Mouse (Mus musculus) stomach, embryonic 15.5 days (tissue): Measurements from ENCODE around the gene Apoh. TPM values are rescaled to one million over a fixed set of nuclear protein-coding genes. Genes with fewer than 3 reads are reported as not detected.
A peak's percentile ranks its signal among the peaks of the same experiment; 100 is the strongest.

ENCODE experiments used
- ATAC-seq: fragments of 200-750 bp; cut with Nextera tagmentation; 2 replicates; pipeline ENCODE4 v1.8.0; 2017; ENCODE audit warnings: low read depth, moderate number of reproducible peaks, moderate TSS enrichment; ENCODE audit not compliant: insufficient read depth, low FRiP score
- H3K27ac ChIP-seq: fragments of 300-500 bp; sonication (generic); 2 replicates; pipeline ENCODE4 v1.5.1; 2015; ENCODE audit warnings: mild to moderate bottlenecking, inconsistent platforms
- H3K27me3 ChIP-seq: fragments of 300-500 bp; sonication (generic); replicated peaks from 2 replicates; pipeline ENCODE4 v1.6.1; 2015; ENCODE audit warnings: inconsistent platforms
- H3K36me3 ChIP-seq: fragments of 300-500 bp; sonication (generic); 2 replicates; pipeline ENCODE4 v1.6.1; 2015; ENCODE audit warnings: inconsistent platforms
- H3K4me1 ChIP-seq: fragments of 300-500 bp; sonication (generic); 2 replicates; pipeline ENCODE4 v1.6.1; 2015; ENCODE audit warnings: inconsistent platforms
- H3K4me2 ChIP-seq: fragments of 300-500 bp; sonication (generic); 2 replicates; pipeline ENCODE4 v1.6.1; 2015; ENCODE audit warnings: mild to moderate bottlenecking, inconsistent platforms
- H3K4me3 ChIP-seq: fragments of 300-500 bp; sonication (generic); replicated peaks from 2 replicates; pipeline ENCODE4 v1.5.1; 2015; ENCODE audit warnings: inconsistent platforms
- H3K9ac ChIP-seq: fragments of 300-500 bp; sonication (generic); 2 replicates; pipeline ENCODE4 v1.6.1; 2015; ENCODE audit warnings: inconsistent platforms
- H3K9me3 ChIP-seq: fragments of 300-500 bp; sonication (generic); 2 replicates; pipeline ENCODE4 v1.6.1; 2016; ENCODE audit warnings: inconsistent platforms
- WGBS: fragments of 180-500 bp; shearing (Covaris S2); methylation state at CpG from one replicate; pipeline ENCODE4 v1.1.7; 2015; 5-methylcytosine and 5-hydroxymethylcytosine counted together
- polyA plus RNA-seq: library from polyadenylated mRNA; unstranded; fragments of >200 nt; fragmentation: Nextera tagmentation; extraction: Ambion mirVana; gene quantifications from 2 replicates; pipeline ENCODE4 v1.2.1, GENCODE M21; 2015

Apoh gene
- polyA plus RNA-seq, 1 experiment from 2014 or later: 29.2 TPM

DNA sequence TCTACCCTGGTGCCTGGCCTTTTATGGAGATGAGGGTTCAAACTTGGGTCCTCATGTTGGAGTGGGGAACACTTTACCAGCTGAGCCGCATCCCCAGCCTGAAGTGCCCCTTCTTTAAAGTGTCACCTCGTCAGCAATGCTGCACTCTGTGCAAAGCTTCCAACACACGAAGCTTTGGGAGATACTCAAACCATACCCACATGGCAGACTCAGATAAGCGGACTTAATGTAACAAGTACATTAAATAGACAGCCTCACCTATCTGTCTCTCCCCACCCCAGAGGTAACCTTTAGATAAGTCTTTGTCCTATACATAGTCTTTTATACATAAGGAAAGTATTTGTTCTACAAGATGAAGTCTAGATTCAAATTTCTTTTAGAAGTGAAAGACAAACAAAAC, 17.8 kb downstream of the Apoh start:
- H3K4me2 ChIP-seq: no peak overlapping the region
- peaks cover 15% of the 10 kb centered on the region for H3K4me1 ChIP-seq
- ATAC-seq: no peak
- H3K36me3 ChIP-seq: no peaks in the 10 kb centered on the region
- no peaks in the 10 kb centered on the region for H3K27me3 ChIP-seq
- WGBS: 71% methylated on average over 4 of the region's 4 CpGs
- H3K9me3 ChIP-seq: no peaks in the 10 kb centered on the region
- no peak overlapping the region for H3K9ac ChIP-seq
- H3K4me3 ChIP-seq: no peak overlapping the region
- no peak overlapping the region for H3K27ac ChIP-seq

DNA sequence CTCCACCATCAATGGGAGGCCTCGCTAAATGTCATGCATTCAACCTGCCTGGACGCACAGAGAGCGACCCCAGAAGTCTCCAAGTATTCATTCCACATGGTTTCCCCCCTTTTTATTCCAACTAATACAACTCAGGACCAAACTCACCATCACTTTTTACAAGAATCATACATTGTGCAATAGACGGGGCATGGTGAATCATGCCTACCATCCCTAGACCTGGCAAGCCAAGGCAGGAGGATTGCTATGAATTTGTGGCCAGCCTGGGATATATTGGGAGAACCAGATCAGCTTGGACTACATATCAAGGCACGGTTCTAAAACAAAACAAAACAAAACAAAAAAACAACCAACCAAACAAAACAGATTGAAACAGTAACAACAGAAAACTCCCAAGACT, 19.8 kb downstream of the Apoh start:
- WGBS: 92% methylated on average over 5 of the region's 5 CpGs
- no peak overlapping the region for H3K4me3 ChIP-seq
- H3K27ac ChIP-seq: no peak overlapping the region
- no peaks in the 10 kb centered on the region for H3K27me3 ChIP-seq
- H3K4me1 ChIP-seq: peaks cover 15% of the 10 kb centered on the region
- no peaks in the 10 kb centered on the region for H3K9me3 ChIP-seq
- no peak overlapping the region for H3K9ac ChIP-seq
- H3K36me3 ChIP-seq: no peaks in the 10 kb centered on the region
- H3K4me2 ChIP-seq: no peak overlapping the region
- no peak for ATAC-seq

DNA sequence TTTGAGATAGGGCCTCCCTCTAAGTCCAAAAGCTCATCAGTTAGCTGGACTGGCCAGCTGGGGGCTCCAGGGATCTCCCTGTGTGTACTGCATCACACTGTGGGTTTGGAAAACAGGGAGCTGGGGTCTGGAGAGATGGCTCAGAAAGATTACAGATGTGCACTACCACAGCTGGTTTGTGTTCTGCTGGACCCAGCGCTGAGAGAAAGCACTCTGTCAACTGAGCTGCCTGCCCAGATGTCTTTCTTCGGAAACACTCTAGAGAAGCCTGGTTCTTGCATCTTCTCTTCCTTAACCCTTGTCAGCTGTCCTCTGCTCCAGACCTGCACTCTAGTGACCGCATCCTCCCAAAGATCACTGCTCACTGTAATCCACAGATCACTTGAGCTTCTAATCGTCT, 20.8 kb downstream of the Apoh start:
- Histone ChIP-seq H3K36me3 (no peaks in the 10 kb centered on the region), H3K27me3 (no peaks in the 10 kb centered on the region), H3K27ac (no peak overlapping the region), H3K9me3 (no peaks in the 10 kb centered on the region), H3K4me2 (no peak overlapping the region), H3K9ac (no peak overlapping the region), H3K4me3 (no peak overlapping the region), H3K4me1 (peaks cover 15% of the 10 kb centered on the region)
- ATAC-seq: peak; percentile 33; the same call in 1 of the 2 replicates
- WGBS: 53% methylated on average over 4 of the region's 4 CpGs

DNA sequence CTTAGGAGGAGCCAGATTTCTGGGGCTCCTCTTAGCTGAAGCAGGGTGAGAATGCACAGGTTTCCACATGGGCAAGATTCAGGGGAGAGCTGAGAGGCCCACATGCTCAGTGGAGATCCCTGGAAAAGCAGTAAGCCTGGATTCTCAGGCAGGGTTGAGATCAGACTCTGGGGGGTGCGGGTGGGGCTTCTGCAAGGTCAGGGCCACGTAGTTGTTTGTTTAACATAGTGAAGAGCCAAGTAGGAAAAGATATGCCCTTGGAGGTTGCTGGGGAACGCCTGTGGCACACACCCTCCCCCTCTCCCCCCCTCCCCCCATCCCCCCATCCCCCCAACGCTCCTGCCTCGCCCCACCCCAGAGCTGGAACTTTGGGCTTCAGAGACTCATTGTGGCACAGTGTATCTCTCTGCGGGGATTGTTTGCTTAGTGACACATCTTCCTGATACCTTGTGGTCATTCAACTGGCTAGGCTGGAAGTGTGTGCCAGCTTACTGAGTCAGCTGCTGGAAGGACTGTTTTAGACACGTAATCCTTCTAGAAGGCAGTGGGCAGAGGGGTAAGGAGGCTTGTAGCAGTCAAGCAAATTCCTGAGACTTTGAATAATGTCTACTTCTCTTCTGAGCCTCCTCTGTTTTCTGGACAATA, 21.9 kb downstream of the Apoh start:
- H3K9me3 ChIP-seq: no peaks in the 10 kb centered on the region
- peak; percentile 85 for ATAC-seq
- H3K4me2 ChIP-seq: no peak overlapping the region
- H3K27me3 ChIP-seq: no peaks in the 10 kb centered on the region
- no peak overlapping the region for H3K27ac ChIP-seq
- WGBS: 32% methylated on average over 6 of the region's 7 CpGs
- no peak overlapping the region for H3K4me3 ChIP-seq
- peaks cover 15% of the 10 kb centered on the region for H3K4me1 ChIP-seq
- H3K36me3 ChIP-seq: no peaks in the 10 kb centered on the region
- H3K9ac ChIP-seq: no peak overlapping the region

DNA sequence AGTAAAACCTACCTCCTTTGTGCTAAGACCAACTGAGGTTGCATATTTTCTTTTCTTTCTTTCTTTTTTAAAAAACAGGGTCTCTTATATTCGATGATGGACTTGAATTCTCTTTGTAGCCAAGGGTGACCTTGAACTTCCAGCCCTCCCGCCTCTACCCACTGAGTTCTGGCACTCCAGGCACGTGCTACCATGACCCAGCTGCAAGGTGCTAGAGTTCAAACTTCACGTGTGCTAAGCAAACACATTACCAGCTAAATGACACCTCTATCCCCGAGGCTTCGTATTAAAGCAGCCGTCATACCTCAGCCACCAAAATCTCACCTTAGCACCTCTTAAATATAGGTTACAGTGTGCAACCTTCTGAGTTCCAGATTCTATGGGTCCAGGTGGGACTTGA, 22.4 kb downstream of the Apoh start:
- WGBS: 54% methylated on average over 7 of the region's 7 CpGs
- no peak overlapping the region for H3K9ac ChIP-seq
- no peak for ATAC-seq

DNA sequence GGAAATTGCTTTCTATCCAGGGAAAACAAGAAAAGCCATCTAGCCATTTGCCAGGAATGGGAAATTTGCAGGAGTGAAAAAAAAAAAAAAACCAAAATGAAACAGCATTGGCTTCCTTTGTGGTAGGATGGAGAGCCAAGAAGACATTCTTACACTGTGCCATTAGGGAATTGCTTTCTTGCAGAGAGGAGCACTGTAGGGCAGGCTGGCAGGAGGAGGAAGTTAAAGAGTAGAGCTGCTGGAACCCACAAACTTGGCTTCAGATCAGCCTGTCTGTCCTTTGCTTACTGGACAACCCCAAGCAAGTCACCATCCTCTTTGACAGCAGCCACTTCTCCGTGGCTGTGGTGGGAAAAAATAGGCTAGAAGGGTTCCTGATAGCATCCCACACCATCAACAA, 23.9 kb downstream of the Apoh start:
- no peak overlapping the region for H3K9ac ChIP-seq
- WGBS: 64% methylated on average over 1 of the region's 1 CpGs
- no peak for ATAC-seq
- peaks cover 15% of the 10 kb centered on the region for H3K4me1 ChIP-seq
- H3K9me3 ChIP-seq: no peaks in the 10 kb centered on the region
- H3K27me3 ChIP-seq: no peaks in the 10 kb centered on the region
- H3K27ac ChIP-seq: no peak overlapping the region
- H3K4me3 ChIP-seq: no peak overlapping the region
- no peak overlapping the region for H3K4me2 ChIP-seq
- no peaks in the 10 kb centered on the region for H3K36me3 ChIP-seq

More for the DNA sequence above, 22.4 kb downstream of the Apoh start:
- H3K4me2 ChIP-seq: no peak overlapping the region
- peaks cover 15% of the 10 kb centered on the region for H3K4me1 ChIP-seq
- no peaks in the 10 kb centered on the region for H3K9me3 ChIP-seq
- no peaks in the 10 kb centered on the region for H3K27me3 ChIP-seq
- H3K27ac ChIP-seq: no peak overlapping the region
- H3K4me3 ChIP-seq: no peak overlapping the region
- H3K36me3 ChIP-seq: no peaks in the 10 kb centered on the region

DNA sequence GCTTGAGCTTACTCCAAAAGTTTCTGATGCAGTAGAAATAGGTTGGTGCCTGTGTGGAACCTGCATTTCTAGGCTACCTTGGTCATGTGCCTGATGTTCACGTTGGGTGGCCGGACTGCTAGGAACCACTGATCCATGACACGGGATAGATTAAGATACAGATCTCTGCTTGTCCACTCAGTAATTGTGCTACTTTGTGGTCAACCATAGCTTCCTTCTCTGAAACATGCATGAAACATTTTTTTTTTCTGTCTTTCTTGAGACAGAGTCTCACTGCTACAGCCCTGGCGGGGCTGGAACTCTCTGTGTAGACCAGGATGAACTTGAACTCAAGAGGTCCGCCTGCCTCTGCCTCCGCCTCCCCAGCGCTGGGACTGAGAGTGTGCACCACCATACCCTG, 33.7 kb downstream of the Apoh start:
- Histone ChIP-seq H3K4me1 (0 out of 2 replicates have a peak, but pooled peaks cover 4% of the 10 kb centered on the region), H3K27me3 (no peaks in the 10 kb centered on the region), H3K4me3 (no peak overlapping the region), H3K36me3 (no peaks in the 10 kb centered on the region), H3K4me2 (no peak overlapping the region), H3K9ac (no peak overlapping the region), H3K9me3 (no peaks in the 10 kb centered on the region), H3K27ac (no peak overlapping the region)
- no peak for ATAC-seq
- 90% methylated on average over 7 of the region's 7 CpGs for WGBS

DNA sequence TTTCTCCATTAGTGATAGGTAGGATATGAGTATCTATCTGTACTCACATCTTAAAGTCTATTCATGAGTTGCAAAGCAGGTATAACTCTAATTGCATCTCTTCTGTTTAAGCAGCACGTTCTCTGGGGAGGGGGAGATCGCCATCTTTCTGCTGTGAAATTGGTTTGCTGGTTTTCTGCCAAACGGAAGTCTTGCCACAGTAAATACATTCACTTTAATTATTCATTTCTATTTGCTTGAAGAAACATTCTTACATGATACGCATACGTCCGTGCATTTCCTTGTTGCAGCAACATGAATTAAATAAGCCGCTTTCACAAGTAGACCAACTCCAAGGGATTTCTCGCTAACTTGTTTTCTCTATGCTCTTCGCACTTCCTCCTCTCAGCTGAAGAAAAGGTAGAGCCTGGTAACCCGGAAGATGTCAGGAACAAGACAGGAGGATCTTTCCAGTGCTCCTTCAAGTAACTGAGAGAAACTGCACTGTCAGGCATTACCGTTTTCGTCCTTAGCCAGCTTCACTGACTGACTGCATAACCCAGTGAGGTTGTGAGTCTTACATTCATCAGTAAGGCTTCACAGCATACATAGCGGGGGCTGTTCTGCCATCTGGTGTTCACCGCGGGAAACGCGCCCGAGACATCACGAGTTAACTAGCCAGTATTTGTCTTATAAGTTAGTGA, 34.7 kb downstream of the Apoh start:
- Histone ChIP-seq H3K4me2 (0 out of 2 replicates have a peak overlapping the region, but pooled peaks have one; percentile 32), H3K4me3 (no peak overlapping the region), H3K36me3 (no peaks in the 10 kb centered on the region), H3K9me3 (no peaks in the 10 kb centered on the region), H3K27ac (no peak overlapping the region), H3K9ac (no peak overlapping the region), H3K4me1 (0 out of 2 replicates have a peak, but pooled peaks cover 4% of the 10 kb centered on the region), H3K27me3 (no peaks in the 10 kb centered on the region)
- ATAC-seq: peak; percentile 58; the same call in 1 of the 2 replicates
- 36% methylated on average over 19 of the region's 19 CpGs for WGBS

DNA sequence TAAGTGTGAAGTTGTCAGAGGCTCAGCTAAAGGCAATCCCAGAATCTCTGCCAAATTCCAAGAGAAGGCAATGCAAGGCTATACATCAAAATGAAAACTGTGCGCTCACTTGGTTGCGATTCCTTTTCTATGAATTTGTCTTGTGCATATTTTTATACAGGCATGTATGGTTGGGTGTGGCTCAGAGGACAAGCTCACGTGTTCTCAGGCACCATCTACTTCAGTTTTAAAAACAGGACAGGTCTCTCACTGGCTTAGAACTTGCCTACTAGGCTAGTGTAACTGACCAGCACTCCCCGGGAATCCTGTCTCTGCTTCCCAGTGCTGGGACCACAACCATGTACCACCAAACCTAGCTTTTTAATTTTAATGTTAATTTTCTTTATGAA, 35.2 kb downstream of the Apoh start:
- no peaks in the 10 kb centered on the region for H3K27me3 ChIP-seq
- H3K4me1 ChIP-seq: 0 out of 2 replicates have a peak, but pooled peaks cover 4% of the 10 kb centered on the region
- no peak for ATAC-seq
- no peak overlapping the region for H3K4me3 ChIP-seq
- WGBS: 62% methylated on average over 4 of the region's 4 CpGs
- no peak overlapping the region for H3K27ac ChIP-seq
- no peak overlapping the region for H3K9ac ChIP-seq
- H3K36me3 ChIP-seq: no peaks in the 10 kb centered on the region
- no peaks in the 10 kb centered on the region for H3K9me3 ChIP-seq
- no peak overlapping the region for H3K4me2 ChIP-seq

DNA sequence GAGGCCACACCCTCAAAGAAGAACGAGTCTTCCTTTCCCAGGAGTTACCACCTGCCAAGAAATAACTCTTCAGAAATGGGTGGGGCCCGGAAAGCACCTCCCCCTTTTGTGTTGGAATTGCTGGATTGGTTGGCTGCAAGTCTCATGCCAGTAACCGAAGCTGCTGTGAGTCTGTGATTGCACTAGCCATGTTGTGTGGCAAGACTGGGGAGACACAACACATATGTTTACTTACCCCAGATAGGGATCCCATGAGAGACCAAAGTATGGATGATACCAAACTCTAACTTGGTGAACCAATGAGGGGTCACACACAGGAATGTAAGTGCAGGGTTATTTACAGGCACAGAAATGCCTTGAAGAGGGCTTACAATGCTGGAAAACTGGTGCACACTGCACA, 39.5 kb downstream of the Apoh start:
- Histone ChIP-seq H3K27me3 (no peaks in the 10 kb centered on the region), H3K9me3 (no peaks in the 10 kb centered on the region), H3K36me3 (no peaks in the 10 kb centered on the region), H3K4me1 (0 out of 2 replicates have a peak, but pooled peaks cover 3% of the 10 kb centered on the region), H3K4me2 (no peak overlapping the region), H3K4me3 (no peak overlapping the region), H3K27ac (no peak overlapping the region), H3K9ac (no peak overlapping the region)
- ATAC-seq: no peak
- WGBS: 75% methylated on average over 3 of the region's 3 CpGs

DNA sequence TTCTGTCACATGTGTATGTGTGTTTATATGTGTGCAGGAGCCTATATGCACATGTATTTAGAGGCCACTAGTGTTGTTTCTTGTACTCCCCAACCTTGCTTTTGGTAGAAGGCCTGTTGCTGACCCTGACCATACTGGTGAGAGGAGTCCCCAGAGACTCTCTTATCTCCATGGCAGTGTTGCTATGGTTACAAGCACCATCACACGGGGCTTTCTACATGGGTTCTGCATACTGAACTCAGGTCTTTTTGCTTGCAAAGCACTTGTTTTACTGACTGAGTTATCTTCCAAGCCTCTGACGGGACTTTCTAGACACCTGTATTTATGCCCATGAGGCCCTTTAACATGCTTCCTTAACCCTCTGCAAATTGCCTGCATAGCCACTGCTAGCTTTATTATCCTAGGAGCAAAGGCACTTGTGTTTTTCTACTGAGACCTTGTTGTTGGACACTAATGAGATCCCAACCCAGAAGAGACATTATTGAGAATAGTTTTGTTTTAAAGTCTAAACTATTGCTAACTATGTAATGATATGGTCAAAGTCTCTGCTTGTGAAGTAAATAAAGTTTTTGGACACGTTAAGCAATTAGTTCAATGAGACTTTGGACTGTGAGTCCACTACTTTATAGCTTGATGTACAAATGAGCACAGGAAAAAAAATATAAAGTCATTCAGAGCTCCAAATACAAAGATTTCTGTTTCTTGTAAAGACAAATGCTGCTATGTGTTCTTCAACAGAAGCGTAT, 41.9 kb downstream of the Apoh start:
- Histone ChIP-seq H3K27me3 (no peaks in the 10 kb centered on the region), H3K36me3 (no peaks in the 10 kb centered on the region), H3K27ac (no peak overlapping the region), H3K4me1 (no peaks in the 10 kb centered on the region), H3K9me3 (no peaks in the 10 kb centered on the region), H3K4me2 (no peak overlapping the region), H3K9ac (no peak overlapping the region), H3K4me3 (no peak overlapping the region)
- 59% methylated on average over 4 of the region's 4 CpGs for WGBS
- ATAC-seq: no peak

DNA sequence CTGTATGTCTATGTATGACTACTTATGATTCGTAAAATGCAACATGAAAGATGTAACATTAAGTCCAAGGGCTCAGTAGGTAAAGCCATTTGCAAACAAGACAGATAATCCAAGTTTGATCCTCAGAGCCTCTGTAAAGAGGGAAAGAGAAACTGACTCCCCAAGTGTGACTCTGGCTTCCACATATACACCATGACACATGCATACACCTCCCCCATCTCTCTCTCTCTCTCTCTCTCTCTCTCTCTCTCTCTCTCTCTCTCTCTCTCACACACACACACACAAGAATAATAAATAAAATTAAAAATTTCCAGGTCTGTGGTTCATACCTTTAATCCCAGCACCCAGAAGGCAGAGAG, 42.5 kb downstream of the Apoh start:
- no peaks in the 10 kb centered on the region for H3K36me3 ChIP-seq
- H3K9me3 ChIP-seq: no peaks in the 10 kb centered on the region
- H3K4me1 ChIP-seq: no peaks in the 10 kb centered on the region
- no peak overlapping the region for H3K9ac ChIP-seq
- no peak overlapping the region for H3K4me2 ChIP-seq
- ATAC-seq: no peak
- no peak overlapping the region for H3K4me3 ChIP-seq
- no peak overlapping the region for H3K27ac ChIP-seq
- 78% methylated on average over 1 of the region's 1 CpGs for WGBS
- H3K27me3 ChIP-seq: no peaks in the 10 kb centered on the region
